Mouse (Mus musculus): ENCODE results near the gene Tmem204. TPM values are rescaled to one million over a fixed set of nuclear protein-coding genes. Genes with fewer than 3 reads are reported as not detected.

Tmem204 gene
- polyA plus RNA-seq, 1 experiment from 2014 or later, result 11.5 TPM

DNA sequence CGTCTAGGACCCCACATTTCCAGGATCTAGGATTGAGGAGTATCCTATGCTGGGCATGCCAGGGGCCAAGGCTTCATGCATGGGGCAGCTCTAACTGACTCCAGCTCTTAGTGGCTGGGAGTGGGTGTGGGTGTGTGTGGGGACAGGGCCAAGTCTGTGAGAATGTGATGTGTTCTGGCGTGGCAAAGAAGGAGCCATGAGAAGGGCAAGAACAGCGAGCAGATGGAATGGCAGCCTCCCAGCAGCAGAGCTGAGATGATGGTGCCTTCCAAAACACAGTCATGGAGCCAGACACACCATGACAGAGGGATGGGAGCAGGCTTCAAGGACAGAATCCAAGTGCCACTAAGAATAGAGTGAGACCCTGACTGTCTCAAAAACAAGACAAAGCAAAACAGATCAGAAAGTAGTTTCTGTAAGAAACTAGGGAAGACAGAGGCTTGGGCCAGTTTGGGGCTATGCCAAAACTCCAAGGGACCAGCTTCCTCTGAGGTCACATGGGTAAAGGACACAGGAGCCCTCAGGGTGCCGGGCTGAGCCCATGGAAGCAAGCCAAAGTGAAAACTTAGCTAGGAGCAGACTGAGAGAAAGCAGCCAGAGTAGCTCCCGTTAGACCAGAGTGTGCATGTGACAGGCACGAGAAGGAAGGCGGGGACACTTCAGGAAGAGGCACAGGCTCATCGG lies 28.5 kb upstream of the Tmem204 start:
- no peaks in the 10 kb centered on the region for H3K27me3 ChIP-seq
- H3K4me1 ChIP-seq, result peaks cover 17% of the 10 kb centered on the region
- no peaks in the 10 kb centered on the region for H3K9me3 ChIP-seq
- ATAC-seq (replicated peaks), result no peak; the same call in 1 of the 2 replicates
- 71% methylated on average over 8 of the region's 8 CpGs for WGBS
- no peak overlapping the region for H3K4me3 ChIP-seq
- 0 out of 2 replicates have a peak overlapping the region, but pooled peaks have one; percentile 2 for H3K4me2 ChIP-seq (replicated peaks)
- peak overlapping the region; percentile 83 for H3K27ac ChIP-seq (replicated peaks)
- H3K36me3 ChIP-seq, result peaks cover 24% of the 10 kb centered on the region
- 0 out of 2 replicates have a peak overlapping the region, but pooled peaks have one; percentile 14 for H3K9ac ChIP-seq (replicated peaks)

DNA sequence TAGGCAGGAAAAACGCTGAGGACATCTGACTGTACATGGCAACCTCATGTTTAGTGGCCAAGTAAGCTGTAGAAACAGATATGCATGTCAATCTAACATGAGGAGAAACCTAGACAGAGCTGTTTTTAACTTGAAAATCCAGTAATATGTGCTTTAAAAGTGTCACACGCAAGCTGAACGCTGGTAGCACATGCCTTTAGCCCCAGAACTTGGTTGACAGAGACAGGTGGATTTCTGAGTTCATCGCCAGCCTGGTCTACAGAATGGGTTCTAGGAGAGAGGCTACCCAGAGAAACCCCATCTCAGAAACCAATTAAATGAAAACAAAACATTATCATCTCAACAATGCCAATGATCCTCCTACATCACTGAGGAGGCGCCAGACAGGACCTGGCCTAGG lies 27.8 kb upstream of the Tmem204 start:
- Histone ChIP-seq H3K36me3 (peaks cover 30% of the 10 kb centered on the region), H3K9ac (replicated peaks) (no peak overlapping the region), H3K27ac (replicated peaks) (peak overlapping the region; percentile 83; the same call in 1 of the 2 replicates), H3K4me3 (no peak overlapping the region), H3K9me3 (no peaks in the 10 kb centered on the region), H3K4me2 (replicated peaks) (no peak overlapping the region), H3K27me3 (no peaks in the 10 kb centered on the region), H3K4me1 (peaks cover 14% of the 10 kb centered on the region)
- no peak for ATAC-seq (replicated peaks)
- WGBS, result 87% methylated on average over 5 of the region's 5 CpGs

DNA sequence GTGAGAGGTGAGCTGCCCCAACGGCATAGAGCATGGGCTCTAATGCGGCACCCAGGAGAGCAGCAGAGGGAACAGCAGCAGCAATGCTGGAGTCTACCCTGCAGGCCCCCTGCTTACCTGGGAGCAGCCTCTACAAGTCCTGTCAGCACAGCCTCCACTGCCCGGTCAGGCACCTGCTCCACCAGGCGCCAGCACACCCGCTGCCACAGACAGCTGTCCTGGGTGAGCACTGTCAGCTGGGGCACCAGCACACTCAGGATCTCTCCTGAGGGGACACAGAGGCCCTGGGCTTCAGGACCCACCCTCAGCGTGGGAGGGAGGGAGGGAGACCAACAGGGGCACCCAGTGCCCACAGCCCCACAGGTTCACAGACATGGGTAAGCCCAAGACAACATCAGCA lies 27.2 kb upstream of the Tmem204 start:
- H3K9ac ChIP-seq (replicated peaks), result no peak overlapping the region
- peaks cover 11% of the 10 kb centered on the region for H3K4me1 ChIP-seq
- H3K27me3 ChIP-seq, result no peaks in the 10 kb centered on the region
- 95% methylated on average over 6 of the region's 6 CpGs for WGBS
- no peak overlapping the region for H3K4me3 ChIP-seq
- no peaks in the 10 kb centered on the region for H3K9me3 ChIP-seq
- no peak for ATAC-seq (replicated peaks)
- no peak overlapping the region for H3K4me2 ChIP-seq (replicated peaks)
- no peak overlapping the region for H3K27ac ChIP-seq (replicated peaks)
- H3K36me3 ChIP-seq, result peaks cover 33% of the 10 kb centered on the region

DNA sequence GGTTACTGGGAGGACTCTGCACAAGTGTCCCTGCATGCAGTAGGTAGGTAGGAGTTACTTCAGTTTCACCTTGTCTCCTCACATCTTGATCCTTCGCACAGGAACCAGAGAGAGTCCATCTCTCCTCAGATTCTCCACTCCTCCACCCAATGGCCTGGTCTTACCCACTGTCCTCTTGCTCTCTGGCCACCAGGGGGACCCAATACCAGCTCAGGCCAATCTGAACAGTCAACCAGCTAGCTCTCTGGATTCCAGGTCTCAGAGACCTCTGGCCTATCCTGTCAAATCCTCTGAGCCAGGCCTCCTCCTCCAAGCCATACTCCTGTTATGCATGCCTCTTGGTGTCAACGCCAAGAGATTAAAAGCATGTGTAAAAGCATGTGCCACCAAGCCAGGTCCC lies 26.2 kb upstream of the Tmem204 start:
- Histone ChIP-seq H3K27me3 (no peaks in the 10 kb centered on the region), H3K4me2 (replicated peaks) (no peak overlapping the region), H3K4me3 (no peak overlapping the region), H3K36me3 (peaks cover 38% of the 10 kb centered on the region), H3K4me1 (peaks cover 5% of the 10 kb centered on the region), H3K27ac (replicated peaks) (no peak overlapping the region), H3K9me3 (no peaks in the 10 kb centered on the region), H3K9ac (replicated peaks) (no peak overlapping the region)
- 92% methylated on average over 2 of the region's 2 CpGs for WGBS
- no peak for ATAC-seq (replicated peaks)

DNA sequence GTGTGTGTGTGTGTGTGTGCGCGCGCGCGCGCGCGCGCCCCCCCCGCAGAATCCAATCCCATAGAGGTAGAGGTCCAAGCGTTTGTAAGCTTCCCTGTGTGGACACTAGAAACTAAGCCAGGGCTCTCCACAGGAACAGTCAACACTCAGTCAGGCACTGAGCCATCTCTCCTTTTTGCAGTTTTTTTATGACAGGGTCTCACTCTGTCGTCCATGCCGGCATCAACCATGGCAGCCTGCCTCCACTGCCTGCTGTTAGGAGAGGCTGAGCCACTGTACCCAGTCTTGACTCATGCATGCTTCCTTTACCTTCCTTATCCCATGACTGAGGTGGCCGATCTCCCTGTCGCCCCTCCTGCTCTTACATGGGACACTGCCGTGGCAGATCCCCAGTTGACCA lies 24.4 kb upstream of the Tmem204 start:
- Histone ChIP-seq H3K9ac (replicated peaks) (no peak overlapping the region), H3K36me3 (peaks cover 55% of the 10 kb centered on the region), H3K9me3 (no peaks in the 10 kb centered on the region), H3K4me2 (replicated peaks) (no peak overlapping the region), H3K27me3 (no peaks in the 10 kb centered on the region), H3K4me1 (peaks cover 4% of the 10 kb centered on the region), H3K4me3 (no peak overlapping the region), H3K27ac (replicated peaks) (no peak overlapping the region)
- no peak for ATAC-seq (replicated peaks)
- 89% methylated on average over 13 of the region's 16 CpGs for WGBS

DNA sequence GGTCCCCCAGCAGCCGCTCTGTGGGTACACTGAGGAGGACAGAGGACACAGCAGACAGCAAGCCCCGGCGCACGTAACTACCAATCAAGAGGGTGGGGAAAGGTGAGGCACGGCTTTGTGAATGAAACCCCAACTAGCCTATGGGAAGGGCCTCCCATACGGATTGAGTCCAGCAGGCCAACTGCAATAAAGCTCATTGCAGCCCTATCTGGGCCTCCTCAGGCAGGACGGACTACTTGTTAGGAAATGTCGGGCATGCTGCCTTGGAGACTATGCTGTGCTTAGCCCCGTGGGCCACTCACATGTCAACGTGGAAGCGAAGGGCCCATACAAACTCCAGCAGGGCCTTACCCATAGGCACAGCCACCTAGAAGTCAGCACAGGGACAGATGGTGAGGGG lies 17.9 kb upstream of the Tmem204 start:
- no peaks in the 10 kb centered on the region for H3K27me3 ChIP-seq
- no peak overlapping the region for H3K9ac ChIP-seq (replicated peaks)
- no peak overlapping the region for H3K4me2 ChIP-seq (replicated peaks)
- 96% methylated on average over 11 of the region's 11 CpGs for WGBS
- H3K4me3 ChIP-seq, result no peak overlapping the region
- H3K9me3 ChIP-seq, result no peaks in the 10 kb centered on the region
- no peaks in the 10 kb centered on the region for H3K4me1 ChIP-seq
- H3K36me3 ChIP-seq, result peaks cover 73% of the 10 kb centered on the region
- no peak overlapping the region for H3K27ac ChIP-seq (replicated peaks)
- ATAC-seq (replicated peaks), result no peak

DNA sequence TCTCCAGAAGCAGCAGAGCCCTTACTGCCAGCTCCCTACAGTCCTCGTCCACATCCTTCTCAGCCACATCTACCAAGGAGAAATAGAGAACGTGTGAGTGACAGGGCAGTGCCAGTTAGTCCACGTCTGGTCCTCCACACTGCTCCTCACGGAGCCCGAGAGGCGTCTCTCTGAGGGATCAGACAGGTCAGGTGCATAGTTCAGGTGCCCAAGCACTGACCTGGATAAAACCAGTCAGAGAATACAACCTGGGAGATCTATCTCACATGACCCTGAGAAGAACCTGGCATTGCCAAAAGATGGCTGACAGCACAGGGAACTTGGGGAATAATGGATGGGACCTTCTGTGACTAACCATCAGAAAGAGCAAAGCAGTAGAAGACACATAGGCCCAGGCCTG lies 16.7 kb upstream of the Tmem204 start:
- Histone ChIP-seq H3K36me3 (peaks cover 69% of the 10 kb centered on the region), H3K4me2 (replicated peaks) (no peak overlapping the region), H3K9ac (replicated peaks) (no peak overlapping the region), H3K27ac (replicated peaks) (no peak overlapping the region), H3K4me3 (no peak overlapping the region), H3K9me3 (no peaks in the 10 kb centered on the region), H3K4me1 (no peaks in the 10 kb centered on the region), H3K27me3 (no peaks in the 10 kb centered on the region)
- ATAC-seq (replicated peaks), result no peak
- WGBS, result 91% methylated on average over 6 of the region's 6 CpGs

DNA sequence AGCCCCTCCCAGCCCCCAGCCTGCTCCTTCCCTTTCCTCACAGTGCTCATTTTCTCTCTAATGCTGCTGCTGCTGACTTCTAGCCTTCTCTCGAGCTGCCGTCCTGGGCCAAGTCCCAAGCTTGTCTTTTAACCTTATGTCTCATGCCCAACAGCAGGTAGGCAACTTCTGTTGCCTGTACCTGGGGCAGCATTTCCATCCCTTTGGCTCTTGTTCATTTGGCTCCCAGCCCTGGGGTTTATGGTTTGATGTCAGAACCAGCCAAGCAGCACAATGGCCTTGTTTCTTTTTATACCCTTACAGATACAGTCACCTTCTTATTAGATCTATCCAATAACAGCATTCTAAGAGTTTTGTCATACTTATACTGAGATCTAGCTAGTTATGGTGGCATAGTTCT lies 12.8 kb upstream of the Tmem204 start:
- Histone ChIP-seq H3K9me3 (no peaks in the 10 kb centered on the region), H3K27ac (replicated peaks) (no peak overlapping the region), H3K9ac (replicated peaks) (no peak overlapping the region), H3K4me1 (no peaks in the 10 kb centered on the region), H3K4me2 (replicated peaks) (no peak overlapping the region), H3K27me3 (no peaks in the 10 kb centered on the region), H3K36me3 (peaks cover 32% of the 10 kb centered on the region), H3K4me3 (no peak overlapping the region)
- WGBS, result 92% methylated on average over 2 of the region's 2 CpGs
- ATAC-seq (replicated peaks), result no peak

DNA sequence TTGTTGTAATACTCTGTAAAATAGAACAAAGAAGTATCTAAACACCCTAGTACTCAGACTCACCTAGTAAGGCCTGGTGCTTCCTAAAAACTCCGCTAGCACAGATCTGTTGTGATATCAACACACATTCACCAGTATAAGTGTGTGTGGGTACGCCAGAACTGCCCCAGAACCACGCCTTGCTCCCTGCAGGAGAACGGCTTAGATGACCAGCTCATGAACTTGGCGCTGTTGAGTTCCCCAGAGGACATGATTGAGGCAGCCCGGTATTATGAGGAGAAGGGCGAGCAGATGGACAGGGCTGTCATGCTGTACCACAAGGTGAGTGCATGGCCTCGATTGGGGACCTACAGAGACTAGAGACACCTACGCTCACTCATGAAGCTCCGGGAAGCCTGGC lies 7.1 kb upstream of the Tmem204 start:
- H3K9me3 ChIP-seq, result no peaks in the 10 kb centered on the region
- H3K4me3 ChIP-seq, result no peak overlapping the region
- H3K4me1 ChIP-seq, result no peaks in the 10 kb centered on the region
- H3K36me3 ChIP-seq, result peaks cover 8% of the 10 kb centered on the region
- no peak overlapping the region for H3K27ac ChIP-seq (replicated peaks)
- no peak overlapping the region for H3K9ac ChIP-seq (replicated peaks)
- no peaks in the 10 kb centered on the region for H3K27me3 ChIP-seq
- ATAC-seq (replicated peaks), result no peak
- H3K4me2 ChIP-seq (replicated peaks), result no peak overlapping the region
- 94% methylated on average over 10 of the region's 10 CpGs for WGBS

DNA sequence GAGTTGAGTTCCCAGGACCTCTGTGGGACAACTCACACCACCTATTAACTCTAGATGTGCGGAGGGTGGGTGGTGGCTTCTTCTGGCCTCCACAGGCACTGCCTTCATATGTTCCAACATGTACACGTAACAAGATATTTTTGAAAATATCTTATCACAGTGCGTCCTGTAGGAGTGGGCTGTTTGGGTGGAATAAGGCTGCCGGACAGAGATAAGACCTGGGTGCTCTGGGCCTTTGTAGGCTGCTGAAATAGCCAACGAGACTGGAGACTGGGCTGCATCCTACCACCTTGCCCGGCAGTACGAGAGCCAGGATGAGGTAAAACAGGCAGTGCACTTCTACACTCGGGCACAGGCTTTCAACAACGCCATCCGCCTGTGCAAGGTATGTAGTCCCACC lies 5.8 kb upstream of the Tmem204 start:
- Histone ChIP-seq H3K4me1 (no peaks in the 10 kb centered on the region), H3K27ac (replicated peaks) (no peak overlapping the region), H3K36me3 (peaks cover 8% of the 10 kb centered on the region), H3K27me3 (no peaks in the 10 kb centered on the region), H3K9me3 (no peaks in the 10 kb centered on the region), H3K4me3 (no peak overlapping the region), H3K9ac (replicated peaks) (no peak overlapping the region), H3K4me2 (replicated peaks) (no peak overlapping the region)
- no peak for ATAC-seq (replicated peaks)
- 95% methylated on average over 10 of the region's 10 CpGs for WGBS

DNA sequence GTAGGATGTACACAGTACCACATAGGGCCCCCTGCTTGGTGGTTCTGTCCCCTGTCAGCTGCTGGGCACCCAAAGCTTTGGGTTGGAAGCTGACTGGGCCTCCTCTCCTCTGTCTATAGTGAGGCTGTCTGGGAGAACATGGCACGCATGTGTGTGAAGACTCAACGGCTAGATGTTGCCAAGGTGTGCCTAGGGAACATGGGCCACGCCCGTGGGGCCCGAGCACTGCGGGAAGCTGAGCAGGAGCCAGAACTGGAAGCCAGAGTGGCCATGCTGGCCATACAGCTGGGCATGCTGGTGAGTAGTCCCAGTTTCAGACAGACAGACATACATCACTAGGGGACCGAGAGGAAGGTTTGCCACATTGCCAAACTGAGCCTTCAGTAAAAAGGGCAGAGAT lies 3.3 kb upstream of the Tmem204 start:
- no peak overlapping the region for H3K9ac ChIP-seq (replicated peaks)
- no peak overlapping the region for H3K4me2 ChIP-seq (replicated peaks)
- H3K9me3 ChIP-seq, result no peaks in the 10 kb centered on the region
- peaks cover 8% of the 10 kb centered on the region for H3K36me3 ChIP-seq
- H3K4me1 ChIP-seq, result no peaks in the 10 kb centered on the region
- H3K27me3 ChIP-seq, result no peaks in the 10 kb centered on the region
- no peak for ATAC-seq (replicated peaks)
- 92% methylated on average over 7 of the region's 7 CpGs for WGBS
- no peak overlapping the region for H3K4me3 ChIP-seq
- H3K27ac ChIP-seq (replicated peaks), result no peak overlapping the region

DNA sequence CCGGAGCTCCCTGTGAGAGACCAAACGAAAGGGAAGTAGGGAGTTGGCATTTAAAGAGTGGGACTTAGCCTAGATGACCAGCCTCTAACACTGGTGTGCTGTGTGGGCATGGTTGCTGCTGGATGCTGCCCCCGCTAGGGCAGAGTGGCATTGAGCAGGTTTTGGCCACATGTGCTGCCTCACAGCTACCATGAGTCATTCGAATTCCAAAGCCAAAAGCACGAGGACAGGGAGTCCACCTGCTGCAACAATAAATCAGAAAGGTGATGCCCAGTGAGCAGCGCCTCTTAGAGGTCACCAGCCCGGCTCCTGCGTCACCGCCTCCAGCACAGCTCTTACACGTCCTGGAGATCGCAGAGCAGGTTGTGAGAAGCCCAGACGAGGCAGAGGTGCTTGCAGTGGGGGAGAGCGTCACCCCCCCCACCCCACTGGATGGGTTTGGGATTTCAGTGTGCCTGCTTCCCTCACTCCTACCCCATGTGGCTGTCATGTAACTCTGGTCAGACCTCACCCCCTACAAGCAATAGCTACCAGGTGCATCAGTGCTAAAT lies 1.5 kb upstream of the Tmem204 start:
- H3K27ac ChIP-seq (replicated peaks), result no peak overlapping the region
- H3K36me3 ChIP-seq, result peaks cover 4% of the 10 kb centered on the region
- H3K4me1 ChIP-seq, result no peaks in the 10 kb centered on the region
- H3K27me3 ChIP-seq, result no peaks in the 10 kb centered on the region
- no peak overlapping the region for H3K4me2 ChIP-seq (replicated peaks)
- no peak for ATAC-seq (replicated peaks)
- H3K9me3 ChIP-seq, result no peaks in the 10 kb centered on the region
- H3K4me3 ChIP-seq, result no peak overlapping the region
- no peak overlapping the region for H3K9ac ChIP-seq (replicated peaks)
- WGBS, result 83% methylated on average over 13 of the region's 13 CpGs

DNA sequence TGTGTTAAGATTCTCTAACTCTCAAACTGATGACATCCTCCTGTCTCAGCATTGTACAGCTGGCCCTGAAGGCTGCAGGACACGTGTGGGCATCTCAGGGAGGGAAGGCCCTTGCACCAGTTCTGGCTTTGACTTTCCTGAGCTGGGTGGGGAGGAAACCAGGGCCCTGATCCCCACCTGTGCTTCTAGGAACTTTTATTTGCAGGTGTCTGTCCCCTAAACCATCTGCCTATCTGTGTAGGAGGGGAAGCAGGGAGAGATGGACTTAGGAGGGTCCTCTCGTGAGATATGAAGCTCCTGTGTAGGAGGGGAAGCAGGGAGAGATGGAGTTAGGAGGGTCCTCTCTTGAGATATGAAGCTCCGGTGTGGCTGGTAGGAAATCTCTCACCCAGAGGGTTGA lies 504 bp downstream of the Tmem204 start:
- Histone ChIP-seq H3K4me3 (no peak overlapping the region), H3K27me3 (no peaks in the 10 kb centered on the region), H3K9me3 (no peaks in the 10 kb centered on the region), H3K4me1 (peaks cover 4% of the 10 kb centered on the region), H3K4me2 (replicated peaks) (no peak overlapping the region), H3K27ac (replicated peaks) (no peak overlapping the region), H3K36me3 (no peaks in the 10 kb centered on the region; the same call in 1 of the 2 replicates), H3K9ac (replicated peaks) (no peak overlapping the region)
- no peak for ATAC-seq (replicated peaks)
- WGBS, result 74% methylated on average over 3 of the region's 3 CpGs
